Mouse (Mus musculus) liver, embryonic 14.5 days (tissue): ENCODE data around the gene Susd5.
"Not testable (repeated sequence)": the region's sequence is repeated elsewhere in the genome, so short reads cannot be mapped to it uniquely, and the experiment has no call there.

Experiments
- CTCF ChIP-seq: IDR thresholded peaks from 2 replicates; pipeline ENCODE4 v1.5.1; 2016; ENCODE audit warnings: antibody characterized with exemption, low read depth, control low read depth
- EP300 ChIP-seq: IDR thresholded peaks from 2 replicates; pipeline ENCODE4 v1.6.1; 2016; ENCODE audit warnings: antibody characterized with exemption, low read depth

- TF ChIP-seq CTCF = peak; percentile 63
- TF ChIP-seq EP300 = not testable (repeated sequence)
Observed at GRCm38 (mm10) chr9:114116672-114117071, 59.7 kb downstream of the Susd5 start.
